8 mouse cellular contexts compared by ENCODE assay signal in the genomic region with DNA sequence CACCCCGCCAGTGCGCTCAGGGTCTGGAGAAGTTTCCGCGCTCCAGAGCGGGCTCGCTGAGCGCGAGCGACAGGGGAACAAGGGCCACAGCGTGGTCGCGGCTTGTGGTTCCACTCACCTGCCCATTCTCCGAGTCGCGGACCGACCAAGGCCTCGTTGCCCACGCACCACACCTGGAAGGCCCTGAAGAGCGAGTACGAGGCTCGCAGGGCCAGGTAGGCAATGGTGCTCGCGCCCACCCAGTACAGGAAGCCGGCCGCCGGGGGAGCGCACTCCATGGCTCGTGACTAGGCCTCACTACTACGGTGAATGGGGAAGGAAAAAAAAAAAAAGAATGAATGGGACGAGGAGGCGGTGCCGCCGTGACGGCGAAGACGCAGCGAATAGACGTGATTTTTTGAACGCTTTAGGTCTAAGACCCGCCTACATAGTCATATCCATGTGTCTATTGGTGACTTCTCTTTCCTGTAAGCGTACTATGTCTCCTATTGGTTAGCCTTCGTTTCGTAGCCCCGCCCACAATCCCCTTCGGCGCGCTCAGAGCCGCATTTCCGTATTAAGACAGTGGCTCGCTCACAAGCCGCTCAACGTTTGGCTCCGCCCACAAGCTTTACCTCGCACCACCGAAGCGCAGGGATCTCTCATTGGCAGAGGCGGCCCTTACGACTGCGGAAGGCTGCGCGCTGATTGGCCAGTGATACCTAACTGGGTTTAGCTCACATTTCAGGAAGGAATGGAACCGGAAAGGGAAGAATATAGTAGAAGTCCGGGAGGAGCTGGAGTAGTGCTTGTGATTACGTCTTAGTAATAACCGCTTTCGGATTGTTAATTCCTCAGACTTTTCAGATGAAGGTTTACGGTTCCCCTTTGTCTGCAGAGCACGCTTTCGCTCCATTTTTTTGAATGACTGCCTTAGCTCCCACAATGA. TPM values are rescaled to one million over a fixed set of nuclear protein-coding genes. Genes with fewer than 3 reads are reported as not detected.
DNase-seq lines count a peak whose midpoint lies in the region; ATAC-seq lines count a peak whose summit lies in the region.

Hsd17b12 (minus strand) TSS at position 373 of the 928 bp plus-strand sequence.

- peak within 1 kb of the TSS; percentile 85 for H3K27ac ChIP-seq in brown adipose tissue, adult 24 weeks (replicated peaks; ENCODE audit: low read depth, low read length)
- H3K27ac ChIP-seq in heart, embryonic 13.5 days (replicated peaks), result peak within 1 kb of the TSS; percentile 86
- peak within 1 kb of the TSS; percentile 87 for H3K27ac ChIP-seq in liver, embryonic 12.5 days
- H3K27ac ChIP-seq in stomach, embryonic 15.5 days, result peak within 1 kb of the TSS; percentile 92

- peak; percentile 100 for DNase-seq in CD4-positive, CD25-positive, alpha-beta regulatory T cell, adult 2 months (ENCODE audit: low read depth, low spot score)
- DNase-seq in fat pad, adult 2 months (ENCODE audit: extremely low read depth, low read depth, low spot score), result peak; percentile 100
- DNase-seq in kidney, postnatal 10 days, result peak; percentile 100
- DNase-seq in natural killer cell, adult 2 months (ENCODE audit: low spot score in 2 of 2), result peak; percentile 98 to 99

- peak within 1 kb of the TSS; percentile 83 for H3K4me3 ChIP-seq in brown adipose tissue, adult 24 weeks (ENCODE audit: insufficient read depth, low read depth, low read length)
- H3K4me3 ChIP-seq in heart, embryonic 13.5 days, result peak within 1 kb of the TSS; percentile 69
- H3K4me3 ChIP-seq in liver, embryonic 12.5 days, result peak within 1 kb of the TSS; percentile 91
- H3K4me3 ChIP-seq in stomach, embryonic 15.5 days (replicated peaks), result peak within 1 kb of the TSS; percentile 92

- peak; percentile 99 for ATAC-seq in heart, embryonic 13.5 days (ENCODE audit: extremely low read depth, insufficient number of reproducible peaks, low FRiP score, low TSS enrichment)
- ATAC-seq in liver, embryonic 12.5 days, result peak; percentile 99
- peak; percentile 100 for ATAC-seq in stomach, embryonic 15.5 days (ENCODE audit: insufficient read depth, low FRiP score, low read depth)

- H3K36me3 ChIP-seq in heart, embryonic 13.5 days, result no peaks in the 10 kb centered on the region
- H3K36me3 ChIP-seq in liver, embryonic 12.5 days, result no peaks in the 10 kb centered on the region
- H3K36me3 ChIP-seq in stomach, embryonic 15.5 days, result no peaks in the 10 kb centered on the region

- H3K9me3 ChIP-seq in heart, embryonic 13.5 days, result no peaks in the 10 kb centered on the region
- no peaks in the 10 kb centered on the region for H3K9me3 ChIP-seq in liver, embryonic 12.5 days (replicated peaks)
- H3K9me3 ChIP-seq in stomach, embryonic 15.5 days, result no peaks in the 10 kb centered on the region

- H3K4me2 ChIP-seq in heart, embryonic 13.5 days, result peak within 1 kb of the TSS; percentile 76
- peak within 1 kb of the TSS; percentile 92 for H3K4me2 ChIP-seq in liver, embryonic 12.5 days
- peak within 1 kb of the TSS; percentile 62 for H3K4me2 ChIP-seq in stomach, embryonic 15.5 days

- peak within 1 kb of the TSS; percentile 89 for H3K9ac ChIP-seq in heart, embryonic 13.5 days
- peak within 1 kb of the TSS; percentile 88 for H3K9ac ChIP-seq in liver, embryonic 12.5 days
- H3K9ac ChIP-seq in stomach, embryonic 15.5 days, result peak within 1 kb of the TSS; percentile 89

- peaks cover 4% of the 10 kb centered on the region; the same call in 1 of the 2 replicates for H3K4me1 ChIP-seq in brown adipose tissue, adult 24 weeks (ENCODE audit: control insufficient read depth, insufficient read depth, insufficient read length, low read length)
- peaks cover 35% of the 10 kb centered on the region for H3K4me1 ChIP-seq in heart, embryonic 13.5 days
- peaks cover 24% of the 10 kb centered on the region for H3K4me1 ChIP-seq in liver, embryonic 12.5 days
- H3K4me1 ChIP-seq in stomach, embryonic 15.5 days, result peaks cover 4% of the 10 kb centered on the region; the same call in 1 of the 2 replicates

- H3K27me3 ChIP-seq in heart, embryonic 13.5 days (replicated peaks), result no peaks in the 10 kb centered on the region; the same call in 1 of the 2 replicates
- no peaks in the 10 kb centered on the region; the same call in 1 of the 2 replicates for H3K27me3 ChIP-seq in liver, embryonic 12.5 days (replicated peaks)
- H3K27me3 ChIP-seq in stomach, embryonic 15.5 days (replicated peaks), result no peaks in the 10 kb centered on the region

- under 1% methylated on average over 69 of the region's 69 CpGs for WGBS in heart, embryonic 13.5 days
- WGBS in liver, embryonic 12.5 days (ENCODE audit: insufficient replicate concordance), result under 1% methylated on average over 68 of the region's 69 CpGs
- WGBS in stomach, embryonic 15.5 days, result under 1% methylated on average over 69 of the region's 69 CpGs

RNA-seq across cellular contexts. Expression of gene Hsd17b12, which starts in this region (rescaled TPM):
- polyA plus RNA-seq in brown adipose tissue, adult 24 weeks (2012; ENCODE audit: insufficient read depth, insufficient read length, missing spikeins), result 393 and 417 TPM in 2 replicates
- polyA plus RNA-seq in heart, embryonic 13.5 days (2015; fragmentation: Nextera tagmentation; extraction: Ambion mirVana), result 66.7 and 72.1 TPM in 2 replicates
- polyA plus RNA-seq in liver, embryonic 12.5 days (2016; fragmentation: Nextera tagmentation; extraction: Ambion mirVana), result 70.3 and 70.5 TPM in 2 replicates
- 135 and 138 TPM in 2 replicates for polyA plus RNA-seq in stomach, embryonic 15.5 days (2015; fragmentation: Nextera tagmentation; extraction: Ambion mirVana)

Comparison
In these comparisons a context has a peak if more than half of its experiments do, and no peak if none do; other contexts are left out.
1. Peak in every context shown above with its lines: DNase-seq, ATAC-seq, H3K4me3 ChIP-seq and H3K27ac ChIP-seq.